Mouse (Mus musculus) large intestine, adult 2 months (tissue): ENCODE measurements around the gene Fam102a. TPM values are rescaled to one million over a fixed set of nuclear protein-coding genes. Genes with fewer than 3 reads are reported as not detected.
"Not testable (repeated sequence)": the region's sequence is repeated elsewhere in the genome, so short reads cannot be mapped to it uniquely, and the experiment has no call there.

ENCODE experiments used
- DNase-seq: peaks from one replicate; pipeline ENCODE4 v3.0.0-alpha.2; 2012; ENCODE audit warnings: low read depth, low spot score
- WGBS: fragments of 180-500 bp; shearing (Covaris S2); methylation state at CpG from one replicate; pipeline ENCODE4 v1.1.7; 2018; 5-methylcytosine and 5-hydroxymethylcytosine counted together
- polyA plus RNA-seq: library from polyadenylated mRNA; depleted of rRNA; stranded (reverse); fragments of >200 nt; gene quantifications from 2 replicates; pipeline ENCODE4 v1.2.3, GENCODE M21; 2012; rRNA removed

Fam102a gene
- 37.4 and 44.5 TPM in 2 replicates for polyA plus RNA-seq

DNA sequence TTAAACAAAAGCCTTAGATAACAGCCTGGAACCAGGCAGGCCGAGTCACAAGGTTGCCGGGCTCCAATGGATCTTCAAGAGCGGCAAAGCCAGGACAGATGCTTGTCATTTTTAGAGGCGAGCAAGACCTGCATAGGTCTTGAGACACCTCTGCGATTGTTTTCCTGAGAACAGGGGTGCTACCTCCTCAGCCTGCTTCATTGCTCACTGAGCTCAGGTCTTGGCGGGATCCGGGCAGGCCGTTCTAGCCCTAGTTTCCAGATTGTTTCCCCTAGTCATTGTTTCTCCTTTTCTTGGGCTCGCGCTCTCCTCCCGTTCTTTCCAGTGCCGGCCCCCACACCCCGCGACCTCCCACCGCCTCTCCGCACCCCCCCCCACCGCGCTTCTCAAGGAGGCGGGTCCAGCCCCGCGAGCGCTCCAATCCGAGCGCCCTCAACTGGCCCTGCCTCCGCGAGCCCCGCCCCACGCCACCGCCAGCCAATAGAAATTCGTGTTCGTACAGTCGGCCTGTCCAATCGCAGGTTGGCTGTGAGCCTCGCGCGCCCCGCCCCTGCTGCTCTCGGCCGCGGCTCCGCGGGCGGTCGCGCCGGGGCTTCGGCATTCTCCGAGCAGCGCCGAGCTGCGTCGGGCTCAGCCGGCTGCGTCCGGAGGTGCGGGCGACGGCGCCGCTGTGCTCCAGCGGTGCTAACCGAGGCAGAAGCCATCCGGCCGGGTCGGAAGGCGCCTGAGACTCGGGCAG lies at the start of gene Fam102a:
Fam102a (plus strand) TSS at position 600 of the 739 bp plus-strand sequence.
- WGBS, result 1% methylated on average over 67 of the region's 67 CpGs
- DNase-seq, result no peak

DNA sequence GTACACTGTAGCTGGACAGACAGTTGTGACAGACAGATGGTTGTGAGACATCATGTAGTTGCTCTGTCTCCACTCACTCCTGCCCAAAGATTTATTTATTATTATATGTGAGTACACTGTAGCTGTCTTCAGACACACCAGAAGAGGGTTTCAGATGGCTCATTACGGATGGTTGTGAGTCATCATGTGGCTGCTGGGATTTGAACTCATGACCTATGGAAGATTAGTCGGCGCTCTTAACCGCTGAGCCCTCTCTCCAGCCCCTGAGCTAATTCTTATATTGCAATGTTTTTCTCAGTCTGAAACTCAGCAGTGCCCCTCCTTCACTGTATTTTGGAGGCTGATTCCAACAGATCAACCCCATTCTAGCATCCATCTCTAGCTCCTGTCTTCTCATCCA lies 49.4 kb upstream of the Fam102a start:
- no peak for DNase-seq
- 84% methylated on average over 4 of the region's 4 CpGs for WGBS

DNA sequence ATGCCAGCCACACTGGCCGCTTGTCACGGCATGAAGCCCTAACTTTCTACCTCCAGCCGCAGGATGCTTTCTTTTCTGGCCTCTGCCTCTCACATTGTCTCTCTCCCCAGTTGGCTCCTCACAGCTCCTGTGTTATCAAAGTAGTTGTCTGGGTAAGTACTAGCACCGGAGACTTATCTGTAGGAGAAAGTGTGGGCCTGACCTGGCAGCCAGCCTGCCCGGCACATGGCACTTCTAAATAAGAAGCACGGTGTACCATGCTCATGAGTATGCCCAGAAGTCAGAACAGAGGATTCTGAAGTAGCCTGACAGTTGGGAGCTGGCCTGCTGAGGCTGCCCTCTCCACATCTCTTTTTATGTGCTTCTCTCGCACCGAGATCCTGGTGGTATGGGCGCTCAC lies 49.0 kb upstream of the Fam102a start:
- DNase-seq, result no peak
- 95% methylated on average over 9 of the region's 9 CpGs for WGBS

DNA sequence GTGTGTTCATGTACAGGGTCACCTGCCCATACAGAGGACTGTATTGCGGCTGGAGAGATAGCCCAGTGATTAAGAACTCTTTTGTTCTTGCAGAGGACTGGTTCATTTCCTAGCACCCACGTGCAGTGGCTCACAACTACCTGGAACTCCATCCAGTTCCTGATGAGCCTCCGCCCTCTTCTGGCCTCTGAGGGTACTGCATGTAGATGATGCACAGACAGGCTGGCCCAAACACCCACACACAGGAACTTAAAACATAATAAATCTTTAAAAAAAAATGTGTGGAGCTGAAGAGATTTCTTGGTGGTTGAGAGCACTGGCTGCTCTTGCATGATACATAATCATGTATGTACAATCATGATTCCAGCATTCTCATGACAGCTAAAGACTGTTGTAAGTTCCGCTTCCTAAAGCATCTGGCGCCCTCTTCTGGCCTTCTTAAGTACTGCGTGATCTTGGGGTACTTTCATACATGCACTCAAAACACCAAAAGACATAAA lies 48.0 kb upstream of the Fam102a start:
- 4% methylated on average over 6 of the region's 6 CpGs for WGBS
- DNase-seq, result no peak

DNA sequence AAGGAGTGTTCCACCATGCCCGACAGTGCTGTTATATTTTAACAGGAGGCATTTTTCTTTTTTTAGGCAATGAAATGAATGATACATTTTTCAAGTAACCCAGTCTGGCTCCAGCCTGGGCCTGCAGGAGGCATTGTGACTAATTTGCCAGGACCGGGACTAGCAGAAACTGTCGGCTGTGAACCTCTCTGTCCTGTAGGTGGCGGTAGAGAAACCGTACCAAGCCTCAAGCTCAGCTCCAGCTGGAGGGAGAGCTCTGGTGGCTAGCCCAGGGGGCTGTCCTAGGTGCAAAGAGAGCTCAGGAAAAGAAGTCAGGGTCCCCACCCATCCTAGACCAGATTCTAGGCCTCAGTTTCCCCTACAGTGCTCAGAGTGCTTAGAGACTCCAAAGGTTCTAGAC lies 46.5 kb upstream of the Fam102a start:
- no peak for DNase-seq
- WGBS, result 0% methylated on average over 5 of the region's 5 CpGs

DNA sequence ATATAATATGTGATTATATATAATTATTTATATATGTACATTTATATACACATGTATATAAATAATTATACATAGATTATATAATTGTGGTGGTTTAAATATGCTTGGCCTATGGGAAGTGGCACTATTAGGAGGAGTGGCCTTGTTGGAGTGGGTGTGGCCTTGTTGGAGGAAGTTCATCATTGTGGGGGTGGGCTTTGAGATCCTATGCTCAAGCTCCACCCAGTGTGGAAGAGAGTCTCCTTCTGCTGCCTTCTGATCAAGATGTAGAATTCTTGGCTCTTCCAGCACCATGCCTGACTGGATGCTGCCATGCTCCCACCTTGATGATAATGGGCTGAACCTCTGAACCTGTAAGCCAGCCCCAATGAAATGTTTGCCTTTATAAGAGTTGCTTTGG lies 44.4 kb upstream of the Fam102a start:
- DNase-seq, result not testable (repeated sequence)

DNA sequence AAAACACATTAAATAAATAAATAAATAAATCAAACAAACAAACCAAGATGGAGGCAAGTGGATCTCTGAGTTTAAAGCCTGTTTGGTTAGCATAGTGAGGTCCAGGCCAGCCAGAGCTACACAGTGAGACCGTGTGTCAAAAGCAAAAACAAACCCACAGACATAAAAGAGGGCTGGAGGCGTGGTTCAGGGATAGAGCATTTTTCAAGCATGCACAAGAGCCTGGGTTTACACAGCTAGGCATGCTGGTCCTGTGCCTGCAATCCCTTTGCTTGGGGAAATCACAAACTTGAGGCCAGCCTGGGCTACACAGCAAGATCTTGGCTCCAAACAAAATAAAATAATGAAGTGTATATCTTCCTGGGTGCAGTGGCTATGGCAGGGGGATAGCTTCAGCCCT lies 42.5 kb upstream of the Fam102a start:
- 50% methylated on average over 2 of the region's 2 CpGs for WGBS
- DNase-seq, result no peak

DNA sequence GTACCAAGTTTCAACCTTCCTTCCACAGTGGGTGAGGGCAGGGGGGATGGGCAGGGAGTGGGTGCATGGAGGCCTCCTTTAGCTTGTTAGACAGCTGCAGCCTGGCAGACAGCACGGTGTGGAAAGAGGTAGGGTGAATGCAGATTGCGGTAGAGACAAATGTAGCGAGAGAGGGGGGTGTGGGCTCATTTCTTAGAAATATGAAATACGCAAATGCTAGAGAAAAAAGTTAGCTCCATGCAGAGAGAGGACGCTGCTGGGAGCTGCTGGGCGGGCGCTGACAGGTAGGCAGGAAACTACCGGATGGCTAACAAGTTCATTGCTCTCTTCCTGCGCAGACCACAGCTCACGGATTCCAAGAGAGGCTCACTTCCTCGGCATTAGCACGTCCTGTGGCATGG lies 41.8 kb upstream of the Fam102a start:
- WGBS, result 35% methylated on average over 12 of the region's 12 CpGs
- no peak for DNase-seq

DNA sequence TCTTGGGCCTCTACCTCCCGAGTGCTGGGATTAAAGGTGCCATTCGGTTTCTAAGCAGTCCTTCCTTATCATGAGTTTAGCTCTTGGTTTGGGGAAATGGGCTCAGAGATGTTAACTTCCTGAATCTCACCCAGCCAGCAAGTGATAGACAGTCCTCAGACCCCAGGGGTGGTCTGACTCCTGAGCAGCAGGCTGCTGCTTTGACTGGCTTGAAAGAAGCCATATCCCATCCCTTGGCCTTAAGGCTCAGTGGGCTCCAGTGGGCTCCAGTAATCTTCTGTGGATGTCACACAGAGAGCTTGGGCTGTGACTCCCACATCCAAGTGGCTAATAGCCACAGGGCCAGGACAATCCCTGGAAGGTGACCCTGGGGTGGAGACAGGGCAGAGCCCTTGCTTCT lies 40.6 kb upstream of the Fam102a start:
- WGBS, result 62% methylated on average over 2 of the region's 2 CpGs

DNA sequence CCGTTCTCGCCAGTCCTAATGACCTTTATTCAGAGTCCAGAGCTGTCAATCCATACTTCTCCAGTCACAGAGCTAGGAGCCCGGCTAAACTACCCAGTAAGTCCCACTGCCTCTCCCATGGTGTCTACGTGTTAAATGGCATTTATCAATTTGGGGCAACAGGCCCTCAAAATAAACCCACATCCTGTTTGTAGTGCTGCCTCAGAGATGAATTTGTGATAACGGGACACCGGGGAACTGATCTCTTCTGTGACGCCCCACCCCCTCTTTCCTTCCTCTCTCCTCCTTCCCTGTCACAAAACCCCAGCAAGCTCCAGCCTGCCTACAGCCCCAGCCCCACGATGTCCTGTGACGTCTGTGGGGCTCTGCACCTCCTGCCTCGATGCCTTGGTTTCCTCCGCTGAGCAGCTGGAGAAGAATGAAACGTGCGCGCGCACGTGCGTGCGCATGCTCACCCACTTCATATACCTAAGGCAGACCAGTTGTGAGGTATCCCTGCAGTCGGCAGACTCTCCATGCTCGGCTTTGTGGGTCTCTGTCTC lies 39.9 kb upstream of the Fam102a start:
- 75% methylated on average over 20 of the region's 20 CpGs for WGBS
- DNase-seq, result no peak

More for the DNA sequence above, 40.6 kb upstream of the Fam102a start:
- no peak for DNase-seq

DNA sequence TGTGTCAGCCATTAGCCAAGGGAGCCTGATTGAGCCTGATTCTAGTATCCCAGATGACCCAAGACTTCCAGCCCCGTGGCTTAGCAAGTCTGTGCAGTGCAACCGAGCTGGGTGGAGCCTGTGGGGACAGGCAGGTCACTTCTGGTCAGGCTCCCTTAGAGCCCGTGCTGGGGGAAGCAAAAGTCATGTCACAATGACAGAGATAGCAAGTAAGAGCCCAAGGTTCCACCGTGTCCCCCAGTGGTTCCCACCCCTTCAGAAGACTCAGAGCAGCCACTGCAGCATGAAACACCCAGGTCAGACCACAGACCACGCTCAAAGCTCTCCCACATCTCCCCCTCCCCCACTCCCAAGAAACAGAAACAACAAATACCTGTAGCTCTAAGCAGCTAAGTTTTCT lies 38.9 kb upstream of the Fam102a start:
- DNase-seq, result no peak
- WGBS, result 62% methylated on average over 5 of the region's 5 CpGs

DNA sequence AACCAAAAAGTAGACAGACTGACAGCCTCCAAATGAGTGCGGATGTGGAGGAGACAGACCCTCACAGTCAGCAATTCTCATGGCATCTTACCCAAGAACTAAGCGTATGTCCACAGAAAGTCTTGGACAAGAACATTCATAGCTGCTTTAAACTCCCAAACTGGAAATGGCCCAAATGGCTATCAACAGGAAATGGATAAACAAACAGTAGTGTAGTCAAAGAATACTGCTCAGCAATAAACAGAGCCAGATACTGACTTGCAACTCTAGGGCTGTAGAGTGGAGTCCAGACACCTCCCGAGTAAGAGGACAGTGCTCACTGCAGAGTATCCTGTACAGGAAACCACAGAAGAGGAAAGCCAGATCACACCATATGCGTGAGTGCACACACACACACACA lies 35.8 kb upstream of the Fam102a start:
- WGBS, result 54% methylated on average over 4 of the region's 4 CpGs
- no peak for DNase-seq

DNA sequence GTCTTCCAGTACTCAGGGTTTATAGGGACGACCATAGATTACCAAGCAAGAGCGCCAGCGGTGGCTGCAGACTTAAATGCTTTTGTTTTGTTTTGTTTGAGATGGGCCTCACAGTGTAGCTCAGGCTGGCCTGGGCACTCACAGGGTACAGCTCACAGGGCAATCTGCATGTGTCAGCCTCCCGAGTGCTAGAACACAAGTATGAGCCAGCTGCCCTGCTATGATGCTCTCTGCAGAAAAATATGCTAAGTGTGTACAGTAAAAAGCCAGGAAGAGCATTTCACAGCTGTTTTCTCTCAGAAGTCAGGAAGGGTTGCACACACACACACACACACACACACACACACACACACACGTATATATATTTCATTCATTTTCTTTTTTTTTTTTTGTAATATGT lies 34.7 kb upstream of the Fam102a start:
- no peak for DNase-seq
- 85% methylated on average over 5 of the region's 5 CpGs for whole genome bisulfite sequencing

DNA sequence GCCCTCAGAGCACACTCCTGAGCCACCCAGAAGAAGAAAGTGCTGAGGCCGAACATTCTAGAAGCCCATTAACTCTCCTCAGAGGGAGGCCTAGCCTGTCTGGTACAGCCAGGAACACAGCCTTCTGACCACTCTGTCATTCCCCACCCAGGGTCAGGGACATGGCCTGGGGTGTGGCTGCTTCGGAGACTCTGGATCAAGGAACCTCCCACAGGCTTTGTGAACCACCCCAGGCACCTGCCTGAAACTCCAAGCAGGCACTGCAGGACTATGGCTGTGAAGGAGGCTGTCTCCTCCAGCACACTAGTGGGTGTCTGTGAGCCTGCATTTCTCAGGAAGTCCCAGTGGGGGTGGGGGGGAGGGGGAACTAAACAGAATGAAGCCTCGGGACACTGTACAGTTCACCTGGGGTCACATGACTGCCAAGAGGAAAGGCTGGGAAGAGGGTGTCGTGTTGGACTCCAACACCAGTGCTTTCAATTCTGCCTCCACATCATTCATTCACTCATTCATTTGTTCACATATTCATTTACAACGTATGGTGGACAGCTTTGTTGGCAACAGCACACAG lies 33.3 kb upstream of the Fam102a start:
- WGBS, result 36% methylated on average over 5 of the region's 5 CpGs
- no peak for DNase-seq

DNA sequence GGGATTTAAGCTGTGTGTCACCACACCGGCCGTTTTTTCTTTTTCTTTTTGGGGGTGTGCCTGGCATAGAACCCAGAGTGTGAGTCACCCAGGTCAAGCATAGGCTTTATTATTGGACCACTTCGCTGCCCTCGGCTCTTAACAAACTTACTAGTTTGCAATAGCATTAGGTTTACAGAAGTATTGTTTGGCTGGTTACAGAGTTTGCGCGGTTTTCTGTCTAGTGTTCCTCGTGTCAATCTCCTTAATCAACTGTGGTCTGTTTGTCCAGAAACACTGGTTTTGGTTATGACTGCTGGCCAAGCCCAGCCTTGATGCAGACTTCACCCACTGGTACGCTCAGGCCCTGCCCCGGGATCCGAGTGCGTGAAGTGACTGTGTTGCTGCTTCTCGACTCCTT lies 32.3 kb upstream of the Fam102a start:
- 54% methylated on average over 12 of the region's 12 CpGs for WGBS
- no peak for DNase-seq

DNA sequence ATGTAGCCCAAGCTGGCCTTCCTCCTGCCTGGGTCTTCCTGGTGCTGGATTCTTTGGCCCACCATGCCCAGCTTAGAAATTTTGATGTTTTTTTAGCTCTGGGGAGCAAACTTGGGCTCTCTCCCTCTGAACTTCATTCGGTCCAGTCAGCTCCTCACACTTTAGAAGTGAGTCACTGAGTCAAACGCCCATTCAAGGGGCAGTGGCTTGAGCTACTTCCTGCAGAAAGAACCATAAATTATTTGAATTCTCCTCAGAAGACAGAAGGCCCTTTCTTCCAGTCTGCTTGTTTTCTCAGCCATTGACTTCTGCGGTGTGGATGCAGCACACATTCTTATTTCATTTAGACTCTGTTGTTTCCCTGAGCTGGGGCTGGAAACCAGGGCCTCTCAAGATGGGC lies 31.5 kb upstream of the Fam102a start:
- 15% methylated on average over 3 of the region's 3 CpGs for WGBS
- no peak for DNase-seq

DNA sequence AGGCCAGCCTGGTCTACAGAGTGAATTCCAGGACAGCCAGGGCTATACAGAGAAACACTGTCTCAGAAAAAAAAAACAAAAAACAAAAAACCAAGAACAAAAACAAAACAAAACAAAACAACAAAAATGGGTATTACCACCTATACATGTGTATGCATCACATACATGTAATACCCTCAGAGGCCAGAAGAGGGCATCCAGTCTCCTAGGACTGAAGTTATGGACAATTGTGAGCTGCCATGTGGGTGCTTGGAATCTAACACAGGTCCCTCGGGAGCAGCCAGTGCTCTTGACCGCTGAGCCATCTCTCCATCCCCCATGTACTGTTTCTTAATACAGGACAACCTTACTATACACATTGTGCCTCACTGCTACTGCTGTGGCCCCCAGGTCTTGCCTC lies 29.6 kb upstream of the Fam102a start:
- no peak for DNase-seq
- 98% methylated on average over 2 of the region's 2 CpGs for WGBS

DNA sequence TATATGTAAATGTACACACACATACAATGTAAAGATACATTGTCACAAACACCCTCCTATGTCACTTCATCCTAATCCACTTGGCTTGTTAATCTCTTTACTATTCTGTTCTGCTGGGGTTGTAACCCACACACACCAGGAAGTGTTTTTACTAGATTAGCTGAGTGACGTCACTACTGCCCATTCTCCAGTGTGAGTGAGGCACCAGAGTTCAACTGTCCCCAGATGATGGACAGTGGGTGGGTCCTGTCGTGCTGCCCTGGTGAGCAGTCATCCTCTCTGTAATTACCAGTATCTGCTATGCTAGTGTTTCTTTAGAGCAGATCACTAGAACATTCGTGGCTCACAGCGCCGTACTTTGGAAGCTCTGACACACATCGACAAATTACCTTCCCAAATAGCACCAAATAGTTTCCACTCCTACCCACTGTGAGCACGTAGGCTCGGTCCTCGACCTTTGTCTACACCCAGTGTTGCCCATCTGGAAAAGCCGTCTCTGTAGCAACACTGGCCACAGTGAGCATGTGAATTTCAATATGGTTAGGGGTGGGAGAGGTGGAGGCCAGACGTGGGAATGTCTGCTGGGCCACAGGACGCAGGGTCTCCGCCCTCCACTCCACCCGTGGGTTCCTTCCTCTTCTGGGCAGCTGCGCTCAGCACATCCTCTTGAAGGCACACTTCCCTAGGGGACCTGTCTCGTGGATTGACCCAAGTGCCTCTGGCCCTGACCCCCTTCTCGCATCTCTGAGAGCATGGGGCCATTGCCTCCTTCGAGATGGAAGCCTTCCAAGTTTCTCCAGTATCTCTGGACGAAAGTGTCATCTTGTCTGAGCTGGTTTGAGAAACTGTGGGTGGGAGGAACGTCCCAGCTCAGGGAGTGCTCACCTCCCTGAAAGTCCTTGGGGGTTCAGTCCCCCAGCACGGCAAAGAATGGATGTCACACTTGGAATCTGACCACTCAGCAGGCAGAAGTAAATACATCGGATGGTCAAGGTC lies 28.2 kb upstream of the Fam102a start:
- 53% methylated on average over 22 of the region's 22 CpGs for WGBS
- no peak for DNase-seq

DNA sequence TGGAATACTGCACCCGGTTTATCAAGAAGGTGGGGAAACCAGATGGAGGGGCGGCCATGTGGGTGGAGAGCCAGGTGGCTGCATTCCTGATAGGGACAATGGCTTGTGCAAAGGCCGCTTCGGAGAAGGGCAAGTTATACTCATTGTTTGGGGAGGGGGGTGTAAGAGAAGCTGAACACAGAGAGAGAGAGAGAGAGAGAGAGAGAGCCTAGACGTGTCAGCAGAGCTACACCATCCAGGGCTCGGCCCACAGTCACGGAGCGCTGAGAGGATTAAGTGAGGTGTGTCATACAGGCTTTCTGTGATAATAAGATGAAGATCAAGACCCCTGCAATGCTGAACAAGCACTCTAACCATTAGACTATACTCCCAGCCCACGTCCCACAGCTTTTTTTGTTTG lies 27.2 kb upstream of the Fam102a start:
- no peak for DNase-seq
- WGBS, result 58% methylated on average over 9 of the region's 9 CpGs

DNA sequence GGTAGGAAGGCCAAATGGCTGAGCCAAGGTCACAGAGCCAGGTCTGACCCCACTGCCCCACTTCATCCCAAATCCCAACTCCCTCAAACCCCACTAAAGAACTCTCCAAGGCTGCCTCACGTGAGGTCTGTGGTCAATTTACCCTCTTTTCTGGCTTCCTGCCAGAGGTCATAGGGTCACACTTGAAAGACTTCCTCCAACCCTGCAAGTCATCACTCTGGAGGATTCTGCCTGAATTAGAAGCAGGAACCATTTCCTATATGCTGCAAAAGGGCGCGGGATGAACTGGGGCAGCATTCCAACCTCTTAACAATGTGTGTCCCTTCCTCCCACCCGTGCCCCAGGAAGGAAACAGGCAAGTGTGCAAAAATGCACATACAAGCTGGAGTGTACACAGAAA lies 25.8 kb upstream of the Fam102a start:
- no peak for DNase-seq
- 20% methylated on average over 4 of the region's 4 CpGs for WGBS
